Mouse (Mus musculus) ES-E14 (cell line): ENCODE data around the gene Zc2hc1b. TPM values are rescaled to one million over a fixed set of nuclear protein-coding genes. Genes with fewer than 3 reads are reported as not detected.

Source experiments
- DNase-seq: peaks from one replicate; pipeline ENCODE4 v3.0.0-alpha.2; 2013; ENCODE audit warnings: low read depth, low spot score
- H3K27ac ChIP-seq: 2 replicates; pipeline ENCODE4 v1.5.1; 2012; ENCODE audit warnings: low read depth, mild to moderate bottlenecking, low read length, moderate library complexity, mixed read lengths; ENCODE audit not compliant: poor library complexity, insufficient read depth, severe bottlenecking
- H3K36me3 ChIP-seq: 2 replicates; pipeline ENCODE4 v1.6.1; 2012; ENCODE audit warnings: mild to moderate bottlenecking, low read length, moderate library complexity, mixed read lengths; ENCODE audit not compliant: control insufficient read depth, poor library complexity, insufficient read depth, severe bottlenecking
- H3K4me1 ChIP-seq, 2 experiments: fragments of 150-350 bp in 1 of 2; sonication (generic) in 1 of 2; 2 replicates each; pipeline ENCODE4 v1.6.1; 2012; ENCODE audit warnings: low read length in 2 of 2, mild to moderate bottlenecking in 1 of 2, mixed read lengths in 1 of 2; ENCODE audit not compliant: control insufficient read depth in 2 of 2, insufficient read depth in 2 of 2, poor library complexity in 1 of 2
- H3K4me3 ChIP-seq, 2 experiments: fragments of 150-350 bp in 1 of 2; sonication (generic) in 1 of 2; 2 replicates each; pipeline ENCODE4 v1.5.1; 2012; ENCODE audit warnings: low read length in 2 of 2, low read depth in 1 of 2, mild to moderate bottlenecking in 1 of 2, mixed read lengths in 1 of 2; ENCODE audit not compliant: insufficient read depth in 1 of 2, poor library complexity in 1 of 2, severe bottlenecking in 1 of 2
- H3K9ac ChIP-seq: 2 replicates; pipeline ENCODE4 v1.6.1; 2012; ENCODE audit warnings: low read depth, mild to moderate bottlenecking, low read length, mixed read lengths; ENCODE audit not compliant: poor library complexity, insufficient read depth, severe bottlenecking
- H3K9me3 ChIP-seq: fragments of 150-350 bp; sonication (generic); 2 replicates; pipeline ENCODE4 v1.6.1; 2012; ENCODE audit warnings: low read depth, mild to moderate bottlenecking, low read length; ENCODE audit not compliant: control insufficient read depth, insufficient read depth
- CHD2 ChIP-seq: IDR thresholded peaks from 2 replicates; pipeline ENCODE4 v1.6.1; 2014; ENCODE audit warnings: mild to moderate bottlenecking, low read depth, low read length, inconsistent platforms
- HCFC1 ChIP-seq: IDR thresholded peaks from 2 replicates; pipeline ENCODE4 v1.6.1; 2012; ENCODE audit warnings: low read length, inconsistent platforms, borderline replicate concordance; ENCODE audit not compliant: insufficient read depth
- MAFK ChIP-seq: IDR thresholded peaks from 2 replicates; pipeline ENCODE4 v1.6.1; 2014; ENCODE audit warnings: mild to moderate bottlenecking, low read depth, low read length, inconsistent platforms; ENCODE audit not compliant: insufficient read depth
- ZC3H11A ChIP-seq: IDR thresholded peaks from 2 replicates; pipeline ENCODE4 v1.6.1; 2012; ENCODE audit warnings: low read depth, mild to moderate bottlenecking, inconsistent platforms, low read length, borderline replicate concordance
- ZNF384 ChIP-seq: IDR thresholded peaks from 2 replicates; pipeline ENCODE4 v1.6.1; 2012; ENCODE audit warnings: low read depth, low read length, inconsistent platforms
- in situ Hi-C, 2 experiments: fragments of 600-800 bp; cut with MboI; formaldehyde crosslinking; loops; one replicate each; pipeline ENCODE4 v1.15.1; 2025; ENCODE audit warnings: low sequenced_read_pairs in 2 of 2, inconsistent platforms in 1 of 2; ENCODE audit not compliant: unreplicated experiment in 2 of 2
- total RNA-seq: library from RNA; depleted of rRNA; stranded (reverse); fragments of 300-350 nt; gene quantifications from 2 replicates; pipeline ENCODE4 v1.2.3, GENCODE M21; 2012

Gene Zc2hc1b
- total RNA-seq, 1 experiment = not detected

DNA sequence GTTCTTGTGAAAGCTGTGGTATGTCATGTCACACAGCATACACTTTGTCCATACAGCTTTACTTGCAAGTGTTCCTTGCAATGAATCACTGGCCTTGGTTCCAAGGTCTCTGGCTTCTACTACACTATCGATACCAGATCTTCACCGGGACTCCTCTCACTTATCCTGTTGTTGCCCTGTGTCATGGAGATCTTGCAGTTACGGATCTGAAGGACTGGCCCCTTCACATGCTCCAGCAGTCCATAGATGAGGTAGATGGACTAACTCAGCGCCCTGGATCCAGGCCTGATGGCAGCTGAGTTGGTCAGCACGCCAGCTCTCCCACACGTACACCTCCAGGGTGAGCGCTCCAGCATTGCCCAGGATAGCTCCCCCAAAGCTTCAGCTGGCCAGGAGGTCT lies 42.5 kb downstream of the Zc2hc1b start:
- H3K36me3 ChIP-seq = no peaks in the 10 kb centered on the region
- DNase-seq = no peak
- no peaks in the 10 kb centered on the region for H3K9me3 ChIP-seq
- TF ChIP-seq CHD2 (no peak), HCFC1 (no peak), ZNF384 (no peak), MAFK (no peak), ZC3H11A (no peak)
- no peaks in the 10 kb centered on the region for H3K4me1 ChIP-seq
- in situ Hi-C loops = no loop called here
- H3K4me3 ChIP-seq = no peak overlapping the region
- H3K27ac ChIP-seq = no peak overlapping the region
- no peak overlapping the region for H3K9ac ChIP-seq

DNA sequence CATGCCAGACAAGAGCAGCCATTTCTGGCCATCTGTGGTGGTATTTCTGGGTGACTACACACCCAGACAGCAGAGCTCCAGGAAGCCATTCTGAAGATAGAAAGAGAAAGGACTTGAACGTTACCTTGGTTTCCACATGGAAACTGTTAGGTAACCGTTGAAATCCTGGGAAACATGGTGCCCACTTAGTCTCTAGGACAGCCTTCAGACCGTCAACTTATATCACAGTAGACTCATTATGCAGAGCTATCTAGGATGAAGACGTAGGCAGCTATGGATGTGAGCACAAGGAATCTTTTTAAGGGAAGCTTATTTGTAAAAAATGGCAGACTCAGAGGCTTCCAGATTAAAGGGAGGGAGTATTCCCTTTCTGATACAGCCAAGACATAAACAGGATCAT lies 44.0 kb downstream of the Zc2hc1b start:
- no peaks in the 10 kb centered on the region for H3K9me3 ChIP-seq
- no peak overlapping the region for H3K9ac ChIP-seq
- in situ Hi-C loops = no loop called here
- H3K4me3 ChIP-seq = no peak overlapping the region
- no peak for TF ChIP-seq CHD2
- no peak for TF ChIP-seq HCFC1
- no peak for TF ChIP-seq MAFK
- no peak for TF ChIP-seq ZC3H11A
- no peak for TF ChIP-seq ZNF384
- DNase-seq = no peak
- H3K4me1 ChIP-seq = no peaks in the 10 kb centered on the region
- H3K36me3 ChIP-seq = no peaks in the 10 kb centered on the region
- no peak overlapping the region for H3K27ac ChIP-seq

DNA sequence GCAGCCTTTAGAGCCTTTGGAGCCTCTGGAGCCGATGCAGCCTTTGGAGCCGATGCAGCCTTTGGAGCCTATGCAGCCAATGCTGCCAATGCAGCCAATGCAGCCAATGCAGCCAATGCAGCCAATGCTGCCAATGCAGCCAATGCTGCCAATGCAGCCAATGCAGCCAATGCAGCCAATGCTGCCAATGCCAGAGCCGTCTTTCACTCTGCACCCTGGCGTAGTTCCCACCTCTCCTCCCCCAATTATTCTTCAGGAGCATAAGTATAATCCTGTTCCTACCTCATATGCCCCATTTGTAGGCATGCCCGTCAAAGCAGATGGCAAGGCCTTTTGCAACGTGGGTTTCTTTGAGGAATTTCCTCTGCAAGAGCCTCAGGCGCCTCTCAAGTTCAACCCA lies 49.9 kb downstream of the Zc2hc1b start:
- in situ Hi-C loops = no loop called here
- Histone ChIP-seq H3K4me1 (no peaks in the 10 kb centered on the region), H3K36me3 (no peaks in the 10 kb centered on the region), H3K27ac (no peak overlapping the region), H3K4me3 (peak overlapping the region in 1 of 2 experiments; percentile 73; a peak in 2 of 4 replicates), H3K9me3 (no peaks in the 10 kb centered on the region), H3K9ac (no peak overlapping the region)
- no peak for DNase-seq
- no peak for TF ChIP-seq CHD2
- no peak for TF ChIP-seq ZC3H11A
- TF ChIP-seq MAFK = no peak
- TF ChIP-seq HCFC1 = no peak
- TF ChIP-seq ZNF384 = no peak

- DNase-seq = peak; percentile 26
- Histone ChIP-seq H3K9ac (no peak overlapping the region), H3K4me1 (no peaks in the 10 kb centered on the region), H3K36me3 (no peaks in the 10 kb centered on the region), H3K9me3 (no peaks in the 10 kb centered on the region), H3K4me3 (peak overlapping the region in 1 of 2 experiments; percentile 73; a peak in 2 of 4 replicates), H3K27ac (no peak overlapping the region)
- no peak for TF ChIP-seq MAFK
- no peak for TF ChIP-seq ZNF384
- TF ChIP-seq ZC3H11A = no peak
- TF ChIP-seq HCFC1 = no peak
- TF ChIP-seq CHD2 = no peak
- in situ Hi-C loops = no loop called here
These were observed 50.5 kb downstream of the Zc2hc1b start for GRCm38 (mm10) chr10:13127335-13127734.

DNA sequence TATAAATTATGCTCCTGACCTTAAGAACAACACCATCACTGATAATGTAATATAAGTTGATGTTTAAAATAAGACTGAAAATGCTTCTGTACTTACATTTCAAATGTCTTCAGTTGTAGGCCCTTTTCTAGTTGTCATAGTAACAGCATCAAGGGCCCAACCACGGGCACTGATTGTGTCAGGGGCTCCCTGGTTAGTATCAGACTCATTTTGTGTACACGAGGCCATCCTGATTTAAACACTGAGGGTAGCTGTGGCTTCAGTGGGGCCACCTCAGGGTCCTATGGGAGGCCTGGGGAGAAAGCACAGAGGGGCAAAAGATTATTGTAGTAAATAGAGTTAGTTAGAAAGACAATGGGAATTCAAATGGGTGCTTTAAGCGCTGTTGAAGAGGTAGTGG lies 52.0 kb downstream of the Zc2hc1b start:
- TF ChIP-seq HCFC1 (no peak), MAFK (no peak), ZC3H11A (no peak), ZNF384 (no peak), CHD2 (no peak)
- no peak for DNase-seq

More for the DNA sequence above, 52.0 kb downstream of the Zc2hc1b start:
- Histone ChIP-seq H3K4me1 (no peaks in the 10 kb centered on the region), H3K9me3 (no peaks in the 10 kb centered on the region), H3K4me3 (no peak overlapping the region), H3K36me3 (no peaks in the 10 kb centered on the region), H3K9ac (no peak overlapping the region), H3K27ac (no peak overlapping the region)
- in situ Hi-C loops = no loop called here
